Mouse (Mus musculus) heart, embryonic 12.5 days (tissue): ENCODE measurements around the gene Pskh1. TPM values are rescaled to one million over a fixed set of nuclear protein-coding genes. Genes with fewer than 3 reads are reported as not detected.

Source experiments
- ATAC-seq: fragments of 200-750 bp; cut with Nextera tagmentation; 2 replicates; pipeline ENCODE4 v1.8.0; 2017; ENCODE audit warnings: moderate TSS enrichment, moderate library complexity; ENCODE audit not compliant: insufficient number of reproducible peaks, low FRiP score
- H3K27ac ChIP-seq: fragments of 300-500 bp; sonication (generic); 2 replicates; pipeline ENCODE4 v1.5.1; 2016; ENCODE audit warnings: mild to moderate bottlenecking, moderate library complexity; ENCODE audit not compliant: poor library complexity, severe bottlenecking
- H3K27me3 ChIP-seq: fragments of 300-500 bp; sonication (generic); replicated peaks from 2 replicates; pipeline ENCODE4 v1.6.1; 2016; ENCODE audit warnings: mild to moderate bottlenecking, moderate library complexity
- H3K36me3 ChIP-seq: fragments of 300-500 bp; sonication (generic); 2 replicates; pipeline ENCODE4 v1.6.1; 2016; ENCODE audit warnings: mild to moderate bottlenecking, moderate library complexity
- H3K4me1 ChIP-seq: fragments of 300-500 bp; sonication (generic); replicated peaks from 2 replicates; pipeline ENCODE4 v1.6.1; 2016; ENCODE audit warnings: mild to moderate bottlenecking
- H3K4me2 ChIP-seq: fragments of 300-500 bp; sonication (generic); 2 replicates; pipeline ENCODE4 v1.6.1; 2016; ENCODE audit warnings: mild to moderate bottlenecking, moderate library complexity
- H3K4me3 ChIP-seq: fragments of 300-500 bp; sonication (generic); 2 replicates; pipeline ENCODE4 v1.5.1; 2016; ENCODE audit warnings: mild to moderate bottlenecking
- H3K9ac ChIP-seq: fragments of 300-500 bp; sonication (generic); 2 replicates; pipeline ENCODE4 v1.6.1; 2016; ENCODE audit warnings: mild to moderate bottlenecking, moderate library complexity
- H3K9me3 ChIP-seq: fragments of 300-500 bp; sonication (generic); replicated peaks from 2 replicates; pipeline ENCODE4 v1.6.1; 2016; ENCODE audit warnings: mild to moderate bottlenecking, moderate library complexity
- WGBS: fragments of 180-500 bp; shearing (Covaris S2); methylation state at CpG from one replicate; pipeline ENCODE4 v1.1.7; 2016; 5-methylcytosine and 5-hydroxymethylcytosine counted together
- polyA plus RNA-seq: library from polyadenylated mRNA; unstranded; fragments of >200 nt; fragmentation: Nextera tagmentation; extraction: Ambion mirVana; gene quantifications from 2 replicates; pipeline ENCODE4 v1.2.1, GENCODE M21; 2016

Pskh1 gene
- polyA plus RNA-seq, 1 experiment from 2014 or later: 27.4 TPM

- peak overlapping the region; percentile 68 for H3K4me2 ChIP-seq
- H3K27ac ChIP-seq: peak overlapping the region; percentile 95
- no peak for ATAC-seq
- 0 out of 2 replicates have a peak overlapping the region, but pooled peaks have one; percentile 43 for H3K9ac ChIP-seq
- no peaks in the 10 kb centered on the region for H3K27me3 ChIP-seq
- H3K4me1 ChIP-seq: peaks cover 58% of the 10 kb centered on the region
- no peaks in the 10 kb centered on the region for H3K9me3 ChIP-seq
- peaks cover 15% of the 10 kb centered on the region; the same call in 1 of the 2 replicates for H3K36me3 ChIP-seq
- 49% methylated on average over 5 of the region's 5 CpGs for WGBS
- H3K4me3 ChIP-seq: no peak overlapping the region
These were observed 40.9 kb upstream of the Pskh1 start for GRCm38 (mm10) chr8:105859314-105859713.

GRCm38 (mm10) chr8:105860143-105860981 lies 39.9 kb upstream of the Pskh1 start, which contains the start of gene Nutf2:
Nutf2 (plus strand) TSS chr8:105860580.
- Histone ChIP-seq H3K9ac (peak within 1 kb of the TSS; percentile 97), H3K4me1 (peaks cover 59% of the 10 kb centered on the region), H3K9me3 (no peaks in the 10 kb centered on the region), H3K36me3 (peaks cover 21% of the 10 kb centered on the region), H3K27ac (peak within 1 kb of the TSS; percentile 95), H3K27me3 (no peaks in the 10 kb centered on the region), H3K4me3 (peak within 1 kb of the TSS; percentile 97), H3K4me2 (peak within 1 kb of the TSS; percentile 88)
- under 1% methylated on average over 58 of the region's 59 CpGs for WGBS
- peak; percentile 95 for ATAC-seq

GRCm38 (mm10) chr8:105861951-105862350 lies 38.3 kb upstream of the Pskh1 start:
- no peaks in the 10 kb centered on the region for H3K27me3 ChIP-seq
- H3K4me3 ChIP-seq: peak overlapping the region; percentile 97
- 6% methylated on average over 1 of the region's 1 CpGs for WGBS
- H3K36me3 ChIP-seq: peaks cover 35% of the 10 kb centered on the region
- H3K9ac ChIP-seq: peak overlapping the region; percentile 97
- peaks cover 50% of the 10 kb centered on the region for H3K4me1 ChIP-seq
- no peaks in the 10 kb centered on the region for H3K9me3 ChIP-seq
- peak overlapping the region; percentile 7; the same call in 1 of the 2 replicates for H3K27ac ChIP-seq
- H3K4me2 ChIP-seq: peak overlapping the region; percentile 88
- no peak for ATAC-seq

- no peak overlapping the region for H3K4me2 ChIP-seq
- no peaks in the 10 kb centered on the region for H3K9me3 ChIP-seq
- H3K4me3 ChIP-seq: no peak overlapping the region
- H3K4me1 ChIP-seq: peaks cover 38% of the 10 kb centered on the region
- H3K27me3 ChIP-seq: no peaks in the 10 kb centered on the region
- no peak for ATAC-seq
- no peak overlapping the region for H3K9ac ChIP-seq
- H3K27ac ChIP-seq: no peak overlapping the region
- peaks cover 63% of the 10 kb centered on the region for H3K36me3 ChIP-seq
- WGBS: 73% methylated on average over 6 of the region's 6 CpGs
These were observed 33.7 kb upstream of the Pskh1 start for GRCm38 (mm10) chr8:105866364-105867029.

GRCm38 (mm10) chr8:105874301-105874700 lies 25.9 kb upstream of the Pskh1 start:
- H3K9me3 ChIP-seq: no peaks in the 10 kb centered on the region
- peak overlapping the region; percentile 40 for H3K4me2 ChIP-seq
- no peak overlapping the region for H3K4me3 ChIP-seq
- WGBS: 57% methylated on average over 6 of the region's 6 CpGs
- H3K4me1 ChIP-seq: peaks cover 30% of the 10 kb centered on the region
- no peak for ATAC-seq
- peak overlapping the region; percentile 40; the same call in 1 of the 2 replicates for H3K9ac ChIP-seq
- no peaks in the 10 kb centered on the region for H3K27me3 ChIP-seq
- peaks cover 79% of the 10 kb centered on the region for H3K36me3 ChIP-seq
- peak overlapping the region; percentile 82 for H3K27ac ChIP-seq

GRCm38 (mm10) chr8:105880754-105881520 lies 19.3 kb upstream of the Pskh1 start, which contains the start of gene Edc4:
Edc4 (plus strand) TSS chr8:105880881.
- ATAC-seq: peak; percentile 81
- Histone ChIP-seq H3K9me3 (no peaks in the 10 kb centered on the region), H3K4me3 (peak within 1 kb of the TSS; percentile 95), H3K27me3 (no peaks in the 10 kb centered on the region), H3K9ac (peak within 1 kb of the TSS; percentile 94), H3K4me1 (peaks cover 26% of the 10 kb centered on the region), H3K36me3 (peaks cover 56% of the 10 kb centered on the region), H3K27ac (peak within 1 kb of the TSS; percentile 56; the same call in 1 of the 2 replicates), H3K4me2 (peak within 1 kb of the TSS; percentile 97)
- WGBS: under 1% methylated on average over 45 of the region's 45 CpGs

GRCm38 (mm10) chr8:105889756-105890465 lies 10.3 kb upstream of the Pskh1 start:
- H3K4me1 ChIP-seq: peaks cover 9% of the 10 kb centered on the region
- WGBS: 91% methylated on average over 12 of the region's 12 CpGs
- no peaks in the 10 kb centered on the region for H3K9me3 ChIP-seq
- no peaks in the 10 kb centered on the region for H3K27me3 ChIP-seq
- no peak overlapping the region for H3K9ac ChIP-seq
- H3K4me3 ChIP-seq: no peak overlapping the region
- no peak overlapping the region for H3K27ac ChIP-seq
- no peak overlapping the region for H3K4me2 ChIP-seq
- no peak for ATAC-seq
- peaks cover 80% of the 10 kb centered on the region for H3K36me3 ChIP-seq

GRCm38 (mm10) chr8:105890870-105891269 lies 9.4 kb upstream of the Pskh1 start:
- no peak overlapping the region for H3K9ac ChIP-seq
- H3K4me1 ChIP-seq: peaks cover 9% of the 10 kb centered on the region
- H3K4me2 ChIP-seq: no peak overlapping the region
- H3K27me3 ChIP-seq: no peaks in the 10 kb centered on the region
- no peak overlapping the region for H3K27ac ChIP-seq
- H3K4me3 ChIP-seq: no peak overlapping the region
- H3K36me3 ChIP-seq: peaks cover 70% of the 10 kb centered on the region
- WGBS: 90% methylated on average over 6 of the region's 6 CpGs
- no peaks in the 10 kb centered on the region for H3K9me3 ChIP-seq
- no peak for ATAC-seq

GRCm38 (mm10) chr8:105892432-105892831 lies 7.8 kb upstream of the Pskh1 start:
- Histone ChIP-seq H3K27ac (no peak overlapping the region), H3K4me2 (no peak overlapping the region), H3K9me3 (no peaks in the 10 kb centered on the region), H3K27me3 (no peaks in the 10 kb centered on the region), H3K36me3 (peaks cover 55% of the 10 kb centered on the region), H3K4me3 (no peak overlapping the region), H3K4me1 (peaks cover 9% of the 10 kb centered on the region), H3K9ac (no peak overlapping the region)
- no peak for ATAC-seq
- 79% methylated on average over 6 of the region's 6 CpGs for WGBS

GRCm38 (mm10) chr8:105893339-105893738 lies 6.9 kb upstream of the Pskh1 start, which contains the start of gene Nrn1l:
Nrn1l (plus strand) TSS chr8:105893567.
- Histone ChIP-seq H3K4me1 (peaks cover 9% of the 10 kb centered on the region), H3K9ac (peak within 1 kb of the TSS; percentile 46; the same call in 1 of the 2 replicates), H3K27ac (peak within 1 kb of the TSS; percentile 22; the same call in 1 of the 2 replicates), H3K27me3 (no peaks in the 10 kb centered on the region), H3K9me3 (no peaks in the 10 kb centered on the region), H3K4me2 (peak within 1 kb of the TSS; percentile 29), H3K36me3 (peaks cover 45% of the 10 kb centered on the region), H3K4me3 (no peak within 1 kb of the TSS)
- peak; percentile 82 for ATAC-seq
- WGBS: 8% methylated on average over 11 of the region's 11 CpGs
